ENCODE assay signal across 8 mouse cellular contexts in genomic region chr2:164006932-164007331, GRCm38 (mm10). TPM values are rescaled to one million over a fixed set of nuclear protein-coding genes. Genes with fewer than 3 reads are reported as not detected.
DNase-seq lines count a peak whose midpoint lies in the region; ATAC-seq and TF ChIP-seq lines count a peak whose summit lies in the region.

No protein-coding gene starts in this region.

- no peaks in the 10 kb centered on the region for H3K9me3 ChIP-seq in embryonic facial prominence, embryonic 11.5 days (replicated peaks; ENCODE audit: control insufficient read depth, low read length)
- H3K9me3 ChIP-seq in forebrain, embryonic 13.5 days (replicated peaks) = no peaks in the 10 kb centered on the region

- H3K9ac ChIP-seq in embryonic facial prominence, embryonic 11.5 days (replicated peaks; ENCODE audit: low read length) = no peak overlapping the region
- no peak overlapping the region for H3K9ac ChIP-seq in forebrain, embryonic 13.5 days

- H3K4me2 ChIP-seq in embryonic facial prominence, embryonic 11.5 days (ENCODE audit: low read depth, low read length) = no peak overlapping the region
- no peak overlapping the region for H3K4me2 ChIP-seq in forebrain, embryonic 13.5 days

- H3K4me1 ChIP-seq in embryonic facial prominence, embryonic 11.5 days (ENCODE audit: control insufficient read depth, insufficient read depth, low read length) = no peaks in the 10 kb centered on the region
- peaks cover 14% of the 10 kb centered on the region for H3K4me1 ChIP-seq in forebrain, embryonic 13.5 days

- H3K4me3 ChIP-seq in layer of hippocampus, adult 2 months = no peak overlapping the region
- no peak overlapping the region for H3K4me3 ChIP-seq in embryonic facial prominence, embryonic 11.5 days (ENCODE audit: low read depth, low read length)
- H3K4me3 ChIP-seq in forebrain, embryonic 13.5 days = no peak overlapping the region

- DNase-seq in layer of hippocampus, adult 2 months (ENCODE audit: low spot score in 2 of 2) = no peak
- no peak for DNase-seq in layer of hippocampus, adult 9-11 months
- DNase-seq in embryonic facial prominence, embryonic 11.5 days (ENCODE audit: low spot score) = peak; percentile 28
- peak; percentile 64 for DNase-seq in kidney, postnatal 14 days
- DNase-seq in naive thymus-derived CD4-positive, alpha-beta T cell, adult 2 months (ENCODE audit: low read depth) = peak; percentile 60
- no peak for DNase-seq in frontal cortex, postnatal 25 days (ENCODE audit: low spot score in 2 of 2)
- DNase-seq in left cerebral cortex, adult 9 months (ENCODE audit: low spot score in 2 of 2) = no peak

- no peaks in the 10 kb centered on the region; the same call in 1 of the 2 replicates for H3K36me3 ChIP-seq in embryonic facial prominence, embryonic 11.5 days (replicated peaks; ENCODE audit: control insufficient read depth, insufficient read depth, low read depth, low read length)
- peaks cover 6% of the 10 kb centered on the region for H3K36me3 ChIP-seq in forebrain, embryonic 13.5 days (ENCODE audit: poor library complexity, severe bottlenecking)

- ATAC-seq in embryonic facial prominence, embryonic 11.5 days (replicated peaks; ENCODE audit: insufficient number of reproducible peaks, low FRiP score, low TSS enrichment, low read depth) = no peak
- ATAC-seq in forebrain, embryonic 13.5 days = no peak

- 64% methylated on average over 10 of the region's 10 CpGs for WGBS in embryonic facial prominence, embryonic 11.5 days
- WGBS in forebrain, embryonic 13.5 days = 84% methylated on average over 10 of the region's 10 CpGs

- TF ChIP-seq CTCF in layer of hippocampus, adult 2 months (conservative IDR thresholded peaks at IDR 0.05) = no peak

- no peaks in the 10 kb centered on the region for H3K27me3 ChIP-seq in embryonic facial prominence, embryonic 11.5 days (ENCODE audit: control insufficient read depth, insufficient read depth, low read length)
- no peaks in the 10 kb centered on the region for H3K27me3 ChIP-seq in forebrain, embryonic 13.5 days

- peak overlapping the region; percentile 76 for H3K27ac ChIP-seq in layer of hippocampus, adult 2 months
- H3K27ac ChIP-seq in embryonic facial prominence, embryonic 11.5 days (replicated peaks; ENCODE audit: low read depth, low read length) = no peak overlapping the region
- no peak overlapping the region for H3K27ac ChIP-seq in forebrain, embryonic 13.5 days

RNA-seq across cellular contexts. Expression of gene Ywhab, which starts 12.2 kb away (rescaled TPM):
- 100 to 1,000 TPM; 520 to 529 TPM for total RNA-seq in layer of hippocampus, adult 2 months (2021)
- 332 and 344 TPM in 2 replicates for polyA plus RNA-seq in embryonic facial prominence, embryonic 11.5 days (2014; fragmentation: Nextera tagmentation; extraction: Ambion mirVana)
- polyA plus RNA-seq in forebrain, embryonic 13.5 days (2015; fragmentation: Nextera tagmentation; extraction: Ambion mirVana) = 361 and 370 TPM in 2 replicates

RNA-seq across cellular contexts. Expression of gene Pabpc1l, which starts 18.3 kb away (rescaled TPM):
- 1 to 10 TPM; 1.1 to 1.2 TPM for total RNA-seq in layer of hippocampus, adult 2 months (2021)
- 1.4 and 2.2 TPM in 2 replicates for polyA plus RNA-seq in embryonic facial prominence, embryonic 11.5 days (2014; fragmentation: Nextera tagmentation; extraction: Ambion mirVana)
- polyA plus RNA-seq in forebrain, embryonic 13.5 days (2015; fragmentation: Nextera tagmentation; extraction: Ambion mirVana) = 1.3 and 1.4 TPM in 2 replicates

Comparison
In these comparisons a context has a peak if more than half of its experiments do, and no peak if none do; other contexts are left out.
1. DNase-seq: peak in embryonic facial prominence, embryonic 11.5 days (single experiment), kidney, postnatal 14 days (single experiment) and naive thymus-derived CD4-positive, alpha-beta T cell, adult 2 months (single experiment); none in layer of hippocampus, adult 2 months (0 of 2), layer of hippocampus, adult 9-11 months (single experiment), frontal cortex, postnatal 25 days (0 of 2) and left cerebral cortex, adult 9 months (0 of 2).